Mouse (Mus musculus): Measurements from ENCODE around the gene Mylpf. TPM values are rescaled to one million over a fixed set of nuclear protein-coding genes. Genes with fewer than 3 reads are reported as not detected.
A peak's percentile ranks its signal among the peaks of the same experiment; 100 is the strongest.

Mylpf gene
- polyA plus RNA-seq, 1 experiment from 2014 or later = 3.5 TPM

DNA sequence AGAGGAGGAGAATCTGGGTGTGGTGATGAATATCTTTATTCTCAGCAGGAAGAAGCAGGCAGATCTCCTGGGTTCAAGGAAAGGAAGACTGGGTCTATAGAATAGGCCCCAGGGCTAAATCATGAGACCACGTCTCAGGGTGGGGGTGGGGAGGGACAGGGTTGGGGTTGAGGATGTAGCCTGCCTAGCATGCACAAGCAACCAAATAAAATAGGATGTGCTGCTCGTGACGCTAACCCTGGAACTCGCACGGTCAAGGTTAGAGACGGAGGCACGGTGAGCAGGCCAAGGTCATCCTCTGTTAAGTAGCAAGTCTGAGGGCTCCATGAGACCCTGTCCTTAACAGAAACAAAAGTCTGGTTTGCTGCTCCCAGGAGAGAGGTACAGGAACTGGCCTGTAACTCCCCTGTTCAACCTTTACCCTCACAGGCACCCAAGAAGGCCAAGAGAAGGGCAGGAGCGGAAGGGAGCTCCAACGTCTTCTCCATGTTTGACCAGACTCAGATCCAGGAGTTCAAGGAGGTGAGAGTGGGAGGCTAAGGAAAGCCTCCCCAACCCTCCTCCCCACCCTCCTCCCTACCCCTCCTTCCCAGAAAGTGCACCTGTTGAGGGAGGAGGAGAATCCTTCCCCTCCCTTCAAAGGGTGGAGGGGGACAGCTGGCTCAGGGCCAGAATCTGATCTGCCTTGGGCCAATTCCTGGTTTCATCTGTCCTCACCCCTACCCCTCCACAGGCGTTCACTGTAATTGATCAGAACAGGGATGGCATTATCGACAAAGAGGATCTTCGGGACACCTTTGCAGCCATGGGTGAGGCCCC lies 4.0 kb downstream of the Mylpf start:
- H3K36me3 ChIP-seq (ENCODE audit: control insufficient read depth, insufficient read depth, low read length) = no peaks in the 10 kb centered on the region
- H3K9me3 ChIP-seq (ENCODE audit: control insufficient read depth, low read length) = no peaks in the 10 kb centered on the region
- no peak for ATAC-seq
- WGBS = 88% methylated on average over 12 of the region's 12 CpGs
- H3K9ac ChIP-seq (ENCODE audit: low read depth, low read length) = no peak overlapping the region
- H3K4me2 ChIP-seq (ENCODE audit: low read length) = no peak overlapping the region
- H3K27ac ChIP-seq (ENCODE audit: low read depth, low read length) = no peak overlapping the region
- H3K27me3 ChIP-seq (replicated peaks; ENCODE audit: control insufficient read depth, insufficient read depth, low read length) = no peaks in the 10 kb centered on the region
- no peak overlapping the region for H3K4me3 ChIP-seq (ENCODE audit: low read length)
- peaks cover 4% of the 10 kb centered on the region for H3K4me1 ChIP-seq (ENCODE audit: control insufficient read depth, insufficient read depth, low read depth, low read length)

DNA sequence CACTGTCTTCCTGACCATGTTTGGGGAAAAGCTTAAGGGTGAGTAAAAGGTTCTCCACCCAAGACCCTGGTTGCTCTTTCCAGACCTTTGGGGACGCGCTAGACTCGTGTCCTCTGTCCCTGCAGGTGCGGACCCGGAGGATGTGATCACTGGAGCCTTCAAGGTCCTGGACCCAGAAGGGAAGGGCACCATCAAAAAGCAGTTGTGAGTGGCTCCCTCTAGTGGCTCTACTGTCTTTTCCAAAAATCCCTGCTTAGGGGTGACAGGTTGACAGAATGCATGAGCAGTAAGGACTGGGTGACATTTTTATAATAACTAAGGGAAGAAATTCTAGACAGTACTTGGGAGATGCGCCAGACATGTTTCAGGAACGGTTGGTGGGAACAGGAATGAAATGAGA lies 4.8 kb downstream of the Mylpf start:
- H3K9me3 ChIP-seq (ENCODE audit: control insufficient read depth, low read length) = no peaks in the 10 kb centered on the region
- no peak overlapping the region for H3K9ac ChIP-seq (ENCODE audit: low read depth, low read length)
- H3K4me2 ChIP-seq (ENCODE audit: low read length) = no peak overlapping the region
- H3K4me3 ChIP-seq (ENCODE audit: low read length) = no peak overlapping the region
- no peak for ATAC-seq
- WGBS = 35% methylated on average over 7 of the region's 7 CpGs
- H3K36me3 ChIP-seq (ENCODE audit: control insufficient read depth, insufficient read depth, low read length) = no peaks in the 10 kb centered on the region
- H3K27ac ChIP-seq (ENCODE audit: low read depth, low read length) = no peak overlapping the region
- no peaks in the 10 kb centered on the region for H3K27me3 ChIP-seq (replicated peaks; ENCODE audit: control insufficient read depth, insufficient read depth, low read length)
- peaks cover 4% of the 10 kb centered on the region for H3K4me1 ChIP-seq (ENCODE audit: control insufficient read depth, insufficient read depth, low read depth, low read length)

DNA sequence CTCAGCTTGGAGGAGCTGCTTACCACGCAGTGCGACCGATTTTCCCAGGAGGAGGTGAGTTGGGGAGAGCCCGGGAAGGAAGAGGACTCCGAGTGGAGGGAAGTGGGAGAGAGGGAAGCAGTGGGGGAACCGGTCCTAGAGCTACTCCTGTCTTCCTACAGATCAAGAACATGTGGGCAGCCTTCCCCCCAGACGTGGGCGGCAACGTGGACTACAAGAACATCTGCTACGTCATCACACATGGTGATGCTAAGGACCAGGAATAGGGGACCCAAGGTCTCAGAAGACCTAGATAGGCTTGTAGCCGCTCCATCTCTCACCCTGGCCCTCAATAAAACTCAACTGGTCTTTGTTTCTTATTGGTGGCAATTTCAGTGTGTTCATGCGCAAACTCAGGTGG lies 5.2 kb downstream of the Mylpf start:
- WGBS = 59% methylated on average over 12 of the region's 12 CpGs
- Histone ChIP-seq H3K9ac (ENCODE audit: low read depth, low read length) (no peak overlapping the region), H3K4me1 (ENCODE audit: control insufficient read depth, insufficient read depth, low read depth, low read length) (peaks cover 4% of the 10 kb centered on the region), H3K9me3 (ENCODE audit: control insufficient read depth, low read length) (no peaks in the 10 kb centered on the region), H3K27ac (ENCODE audit: low read depth, low read length) (no peak overlapping the region), H3K4me3 (ENCODE audit: low read length) (no peak overlapping the region), H3K4me2 (ENCODE audit: low read length) (peak overlapping the region; percentile 14; the same call in 1 of the 2 replicates), H3K36me3 (ENCODE audit: control insufficient read depth, insufficient read depth, low read length) (no peaks in the 10 kb centered on the region), H3K27me3 (replicated peaks; ENCODE audit: control insufficient read depth, insufficient read depth, low read length) (no peaks in the 10 kb centered on the region)
- no peak for ATAC-seq

DNA sequence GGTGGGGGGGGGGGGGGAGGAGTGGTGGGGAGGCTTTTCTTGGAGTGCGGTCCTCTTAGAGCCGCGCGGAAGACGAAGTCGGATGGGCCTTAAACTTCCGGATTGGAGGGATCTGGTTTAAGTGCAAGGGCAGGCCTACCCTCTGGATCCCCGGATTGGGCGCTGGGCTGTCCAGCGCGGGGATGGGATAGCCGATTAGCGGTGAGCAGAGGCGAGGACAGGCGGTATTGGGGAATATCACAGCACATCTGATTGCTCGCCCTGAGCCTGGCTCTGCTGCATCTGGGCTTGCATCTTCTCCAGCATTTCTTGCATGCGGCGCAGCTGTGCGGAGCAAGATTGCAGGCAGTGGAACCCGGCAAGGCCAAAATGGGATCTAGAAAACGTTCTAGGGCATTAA lies 5.8 kb downstream of the Mylpf start:
- no peak overlapping the region for H3K27ac ChIP-seq (ENCODE audit: low read depth, low read length)
- no peak for ATAC-seq
- 30% methylated on average over 21 of the region's 21 CpGs for WGBS
- no peak overlapping the region for H3K9ac ChIP-seq (ENCODE audit: low read depth, low read length)
- H3K4me3 ChIP-seq (ENCODE audit: low read length) = no peak overlapping the region; the same call in 1 of the 2 replicates
- H3K9me3 ChIP-seq (ENCODE audit: control insufficient read depth, low read length) = no peaks in the 10 kb centered on the region
- no peaks in the 10 kb centered on the region for H3K27me3 ChIP-seq (replicated peaks; ENCODE audit: control insufficient read depth, insufficient read depth, low read length)
- H3K4me2 ChIP-seq (ENCODE audit: low read length) = peak overlapping the region; percentile 56
- no peaks in the 10 kb centered on the region for H3K36me3 ChIP-seq (ENCODE audit: control insufficient read depth, insufficient read depth, low read length)
- H3K4me1 ChIP-seq (ENCODE audit: control insufficient read depth, insufficient read depth, low read depth, low read length) = peaks cover 1% of the 10 kb centered on the region

DNA sequence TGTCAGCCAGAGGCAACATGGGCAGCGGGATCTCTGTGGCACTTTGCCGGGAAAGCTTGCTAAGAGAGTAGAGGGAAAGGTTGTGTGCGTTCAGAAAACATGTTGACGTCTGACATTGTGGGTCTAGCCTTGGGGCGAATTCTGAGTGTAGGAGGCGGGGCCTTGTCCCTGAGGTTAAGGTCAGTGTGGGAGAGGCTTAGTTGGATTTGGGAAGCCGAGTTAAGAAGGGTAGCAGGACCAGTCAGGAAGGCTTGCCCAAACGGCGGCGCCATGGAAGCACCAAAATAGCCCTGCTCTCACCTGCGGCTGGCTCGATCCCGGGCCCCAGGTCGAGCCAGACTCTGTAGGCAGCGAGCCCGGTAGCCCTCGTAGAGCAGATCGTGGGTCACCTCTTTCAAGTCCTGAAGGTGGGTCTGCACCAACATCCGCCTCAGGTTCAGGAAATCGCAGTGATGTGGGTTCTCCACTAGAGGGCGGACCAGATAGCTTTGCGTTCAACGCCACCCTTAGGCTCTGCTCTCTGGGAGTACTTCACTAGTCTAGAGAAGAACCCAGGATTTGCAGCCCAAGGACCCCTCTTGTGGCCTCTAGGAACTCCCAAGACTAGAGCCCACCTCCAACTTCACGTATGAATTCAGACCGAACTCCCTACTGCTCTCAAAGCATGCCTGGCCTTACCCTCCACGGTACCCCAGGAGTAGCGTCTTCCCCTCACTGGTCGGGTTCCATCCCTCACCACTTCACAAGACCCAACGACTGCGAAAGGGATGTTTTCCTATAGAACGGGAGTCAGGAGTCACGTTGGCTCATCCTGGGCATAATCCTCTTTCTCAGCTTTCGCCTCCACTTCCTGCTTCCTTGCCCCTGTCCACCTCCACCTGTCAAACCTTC lies 6.5 kb downstream of the Mylpf start:
- Histone ChIP-seq H3K9me3 (ENCODE audit: control insufficient read depth, low read length) (no peaks in the 10 kb centered on the region), H3K27ac (ENCODE audit: low read depth, low read length) (no peak overlapping the region), H3K9ac (ENCODE audit: low read depth, low read length) (peak overlapping the region; percentile 54), H3K36me3 (ENCODE audit: control insufficient read depth, insufficient read depth, low read length) (no peaks in the 10 kb centered on the region), H3K27me3 (replicated peaks; ENCODE audit: control insufficient read depth, insufficient read depth, low read length) (no peaks in the 10 kb centered on the region), H3K4me2 (ENCODE audit: low read length) (peak overlapping the region; percentile 56), H3K4me3 (ENCODE audit: low read length) (peak overlapping the region; percentile 32), H3K4me1 (ENCODE audit: control insufficient read depth, insufficient read depth, low read depth, low read length) (no peaks in the 10 kb centered on the region; the same call in none of the 2 replicates)
- ATAC-seq = 0 out of 2 replicates have a peak, but pooled peaks have one; percentile 35
- 27% methylated on average over 33 of the region's 33 CpGs for WGBS

DNA sequence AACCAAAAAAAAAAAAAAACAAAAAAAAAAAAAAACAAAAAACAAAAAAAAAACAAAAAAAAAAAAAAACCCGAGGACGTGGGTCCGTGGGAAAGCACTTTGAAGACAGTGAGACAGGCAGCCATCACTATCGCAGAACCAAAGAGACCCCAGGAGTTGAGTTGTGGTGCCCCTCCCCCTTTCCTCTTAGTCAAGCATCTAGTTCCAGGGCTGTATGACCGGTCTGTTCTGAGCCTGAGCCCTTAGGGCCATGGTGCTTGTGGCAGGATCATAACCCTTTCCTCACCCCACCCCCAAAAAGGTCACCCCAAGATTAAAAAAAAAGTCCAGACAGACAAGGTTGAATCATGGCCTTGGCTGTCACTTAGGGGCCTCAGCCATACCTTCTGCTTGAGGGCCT lies 7.6 kb downstream of the Mylpf start:
- ATAC-seq = no peak
- no peaks in the 10 kb centered on the region for H3K27me3 ChIP-seq (replicated peaks; ENCODE audit: control insufficient read depth, insufficient read depth, low read length)
- no peaks in the 10 kb centered on the region for H3K9me3 ChIP-seq (ENCODE audit: control insufficient read depth, low read length)
- no peaks in the 10 kb centered on the region for H3K36me3 ChIP-seq (ENCODE audit: control insufficient read depth, insufficient read depth, low read length)
- H3K27ac ChIP-seq (ENCODE audit: low read depth, low read length) = no peak overlapping the region
- 73% methylated on average over 5 of the region's 5 CpGs for WGBS
- H3K9ac ChIP-seq (ENCODE audit: low read depth, low read length) = no peak overlapping the region
- no peak overlapping the region for H3K4me3 ChIP-seq (ENCODE audit: low read length)
- no peaks in the 10 kb centered on the region; the same call in none of the 2 replicates for H3K4me1 ChIP-seq (ENCODE audit: control insufficient read depth, insufficient read depth, low read depth, low read length)
- H3K4me2 ChIP-seq (ENCODE audit: low read length) = no peak overlapping the region

DNA sequence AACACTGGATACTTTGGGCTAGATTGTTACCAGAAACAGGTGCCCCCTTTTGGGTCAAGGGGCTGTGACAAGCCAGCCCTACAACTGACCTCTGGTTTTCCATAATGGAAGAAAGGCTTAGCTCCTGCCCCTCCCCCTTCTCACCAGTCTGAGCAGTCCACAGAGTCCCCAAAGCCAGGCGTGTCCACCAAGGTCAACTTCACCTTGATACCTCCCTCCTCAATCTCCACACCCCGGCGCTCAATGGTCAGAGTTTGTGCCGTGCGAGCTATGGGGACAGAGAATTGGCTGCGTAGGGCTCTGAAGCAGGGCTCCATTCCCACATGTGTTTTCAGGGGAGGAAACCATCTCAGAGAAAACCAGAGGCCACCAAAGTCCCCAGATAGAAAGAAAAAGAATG lies 8.8 kb downstream of the Mylpf start:
- Histone ChIP-seq H3K4me3 (ENCODE audit: low read length) (no peak overlapping the region), H3K36me3 (ENCODE audit: control insufficient read depth, insufficient read depth, low read length) (no peaks in the 10 kb centered on the region), H3K9ac (ENCODE audit: low read depth, low read length) (no peak overlapping the region), H3K4me2 (ENCODE audit: low read length) (no peak overlapping the region), H3K9me3 (ENCODE audit: control insufficient read depth, low read length) (no peaks in the 10 kb centered on the region), H3K27me3 (replicated peaks; ENCODE audit: control insufficient read depth, insufficient read depth, low read length) (no peaks in the 10 kb centered on the region), H3K27ac (ENCODE audit: low read depth, low read length) (no peak overlapping the region), H3K4me1 (ENCODE audit: control insufficient read depth, insufficient read depth, low read depth, low read length) (no peaks in the 10 kb centered on the region; the same call in none of the 2 replicates)
- no peak for ATAC-seq
- WGBS = 90% methylated on average over 6 of the region's 6 CpGs

DNA sequence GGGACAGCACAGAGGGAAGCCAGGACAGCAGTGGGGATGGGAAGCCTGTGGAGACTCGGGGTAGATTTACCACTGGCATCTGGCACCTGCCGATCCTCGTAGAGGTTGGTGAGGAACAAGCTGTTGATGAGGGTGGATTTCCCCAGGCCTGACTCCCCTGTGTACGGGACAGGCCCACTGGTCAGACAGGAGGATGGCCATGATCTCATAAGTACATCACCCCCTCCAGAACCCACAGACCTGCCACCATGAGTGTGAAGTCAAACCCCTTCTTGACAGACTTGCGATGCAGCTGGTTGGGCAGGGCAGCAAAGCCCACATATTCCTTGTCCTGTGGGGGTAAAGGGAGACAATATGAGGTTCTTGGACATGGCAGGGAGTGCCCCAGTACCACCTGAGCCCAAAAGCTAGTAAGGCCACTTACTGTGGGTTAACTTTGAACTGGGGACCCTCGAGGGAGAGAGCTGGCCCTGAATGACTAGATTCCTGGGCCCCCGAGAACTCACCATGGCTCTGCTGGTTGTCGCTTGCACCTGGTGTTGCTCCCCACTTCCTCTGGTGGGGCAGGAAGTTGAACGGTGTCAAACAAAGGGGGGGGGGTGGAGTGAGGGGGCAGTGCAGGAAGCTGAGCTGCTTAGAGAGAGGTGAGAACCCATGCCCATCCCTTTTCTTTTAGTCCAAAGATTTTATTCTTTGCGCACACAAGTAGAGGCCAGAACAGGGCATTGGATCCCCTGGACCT lies 9.4 kb downstream of the Mylpf start:
- no peaks in the 10 kb centered on the region for H3K27me3 ChIP-seq (replicated peaks; ENCODE audit: control insufficient read depth, insufficient read depth, low read length)
- no peak for ATAC-seq
- WGBS = 84% methylated on average over 10 of the region's 10 CpGs
- H3K36me3 ChIP-seq (ENCODE audit: control insufficient read depth, insufficient read depth, low read length) = no peaks in the 10 kb centered on the region
- H3K4me1 ChIP-seq (ENCODE audit: control insufficient read depth, insufficient read depth, low read depth, low read length) = no peaks in the 10 kb centered on the region; the same call in none of the 2 replicates
- H3K4me2 ChIP-seq (ENCODE audit: low read length) = no peak overlapping the region
- H3K9ac ChIP-seq (ENCODE audit: low read depth, low read length) = no peak overlapping the region
- H3K9me3 ChIP-seq (ENCODE audit: control insufficient read depth, low read length) = no peaks in the 10 kb centered on the region
- no peak overlapping the region for H3K4me3 ChIP-seq (ENCODE audit: low read length)
- no peak overlapping the region for H3K27ac ChIP-seq (ENCODE audit: low read depth, low read length)
